Mouse (Mus musculus) embryonic facial prominence, embryonic 15.5 days (tissue): Measurements from ENCODE around the gene Hps5. TPM values are rescaled to one million over a fixed set of nuclear protein-coding genes. Genes with fewer than 3 reads are reported as not detected.
"Not testable (repeated sequence)": the region's sequence is repeated elsewhere in the genome, so short reads cannot be mapped to it uniquely, and the experiment has no call there.

ENCODE experiments used
- ATAC-seq: fragments of 200-750 bp; cut with Nextera tagmentation; 2 replicates; pipeline ENCODE4 v1.8.0; 2017; ENCODE audit warnings: low read depth, moderate TSS enrichment; ENCODE audit not compliant: insufficient number of reproducible peaks, low FRiP score, low TSS enrichment
- H3K27ac ChIP-seq: fragments of 300-500 bp; sonication (generic); replicated peaks from 2 replicates; pipeline ENCODE4 v1.5.1; 2015; ENCODE audit warnings: mild to moderate bottlenecking, inconsistent platforms
- H3K27me3 ChIP-seq: fragments of 300-500 bp; sonication (generic); 2 replicates; pipeline ENCODE4 v1.6.1; 2015; ENCODE audit warnings: inconsistent platforms
- H3K36me3 ChIP-seq: fragments of 300-500 bp; sonication (generic); 2 replicates; pipeline ENCODE4 v1.6.1; 2015; ENCODE audit warnings: mild to moderate bottlenecking, inconsistent platforms
- H3K4me1 ChIP-seq: fragments of 300-500 bp; sonication (generic); 2 replicates; pipeline ENCODE4 v1.6.1; 2015; ENCODE audit warnings: inconsistent platforms
- H3K4me2 ChIP-seq: fragments of 300-500 bp; sonication (generic); replicated peaks from 2 replicates; pipeline ENCODE4 v1.6.1; 2015; ENCODE audit warnings: mild to moderate bottlenecking, inconsistent platforms
- H3K4me3 ChIP-seq: fragments of 300-500 bp; sonication (generic); replicated peaks from 2 replicates; pipeline ENCODE4 v1.5.1; 2015; ENCODE audit warnings: mild to moderate bottlenecking, inconsistent platforms
- H3K9ac ChIP-seq: fragments of 300-500 bp; sonication (generic); 2 replicates; pipeline ENCODE4 v1.6.1; 2015; ENCODE audit warnings: inconsistent platforms
- H3K9me3 ChIP-seq: fragments of 300-500 bp; sonication (generic); replicated peaks from 2 replicates; pipeline ENCODE4 v1.6.1; 2016; ENCODE audit warnings: inconsistent platforms
- WGBS: fragments of 180-500 bp; shearing (Covaris S2); methylation state at CpG from one replicate; pipeline ENCODE4 v1.1.7; 2015; 5-methylcytosine and 5-hydroxymethylcytosine counted together
- polyA plus RNA-seq: library from polyadenylated mRNA; unstranded; fragments of >200 nt; fragmentation: Nextera tagmentation; extraction: Ambion mirVana; gene quantifications from 2 replicates; pipeline ENCODE4 v1.2.1, GENCODE M21; 2015

The Hps5 gene
- polyA plus RNA-seq, 1 experiment from 2014 or later: 23.4 TPM

DNA sequence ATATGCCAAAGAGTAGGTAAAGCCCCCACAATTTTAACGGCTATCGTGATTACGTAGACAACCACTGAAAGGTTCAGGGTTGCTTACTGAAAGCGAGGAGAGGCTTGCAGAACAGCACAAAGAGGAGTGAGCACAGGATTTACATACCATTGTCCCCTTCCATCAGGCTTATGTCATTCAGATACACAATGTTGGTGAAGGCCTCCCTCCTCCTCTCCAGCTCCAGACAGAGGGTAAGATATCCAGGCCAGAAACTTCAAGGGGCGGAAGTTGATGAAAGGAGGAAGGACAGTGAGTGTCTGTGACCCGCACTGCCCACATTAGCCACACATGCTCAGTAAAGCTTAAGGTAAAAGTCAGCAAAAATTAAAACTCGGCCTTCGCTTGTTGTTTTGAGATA is 31.2 kb downstream of the Hps5 start:
- Histone ChIP-seq H3K27me3 (no peaks in the 10 kb centered on the region), H3K4me2 (no peak overlapping the region), H3K4me1 (no peaks in the 10 kb centered on the region), H3K4me3 (no peak overlapping the region), H3K9me3 (no peaks in the 10 kb centered on the region), H3K27ac (no peak overlapping the region), H3K9ac (no peak overlapping the region), H3K36me3 (peaks cover 79% of the 10 kb centered on the region)
- ATAC-seq: no peak
- 91% methylated on average over 8 of the region's 8 CpGs for WGBS

DNA sequence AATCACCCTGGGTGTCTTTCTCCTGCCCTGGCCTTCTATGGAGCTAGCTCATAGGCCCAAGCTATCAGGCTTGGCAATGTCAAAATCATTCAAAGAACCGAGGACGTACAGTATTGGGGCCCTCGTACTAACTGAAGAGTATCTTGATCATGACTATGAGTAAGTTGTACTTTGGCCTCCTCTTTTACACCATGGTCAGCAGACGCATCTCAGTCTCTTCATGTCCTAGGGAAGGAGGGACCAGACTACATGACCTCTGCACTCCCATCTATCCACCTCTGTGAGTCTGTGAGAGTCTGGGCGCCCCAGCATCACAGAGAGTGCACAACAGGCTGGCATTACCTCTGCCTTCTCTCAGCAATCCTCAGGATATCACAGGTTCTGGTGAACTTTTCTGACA is 33.3 kb downstream of the Hps5 start:
- Histone ChIP-seq H3K9ac (no peak overlapping the region), H3K9me3 (no peaks in the 10 kb centered on the region), H3K4me1 (no peaks in the 10 kb centered on the region), H3K4me3 (no peak overlapping the region), H3K27ac (no peak overlapping the region), H3K36me3 (peaks cover 71% of the 10 kb centered on the region), H3K4me2 (no peak overlapping the region), H3K27me3 (no peaks in the 10 kb centered on the region)
- ATAC-seq: no peak
- 91% methylated on average over 5 of the region's 5 CpGs for WGBS

DNA sequence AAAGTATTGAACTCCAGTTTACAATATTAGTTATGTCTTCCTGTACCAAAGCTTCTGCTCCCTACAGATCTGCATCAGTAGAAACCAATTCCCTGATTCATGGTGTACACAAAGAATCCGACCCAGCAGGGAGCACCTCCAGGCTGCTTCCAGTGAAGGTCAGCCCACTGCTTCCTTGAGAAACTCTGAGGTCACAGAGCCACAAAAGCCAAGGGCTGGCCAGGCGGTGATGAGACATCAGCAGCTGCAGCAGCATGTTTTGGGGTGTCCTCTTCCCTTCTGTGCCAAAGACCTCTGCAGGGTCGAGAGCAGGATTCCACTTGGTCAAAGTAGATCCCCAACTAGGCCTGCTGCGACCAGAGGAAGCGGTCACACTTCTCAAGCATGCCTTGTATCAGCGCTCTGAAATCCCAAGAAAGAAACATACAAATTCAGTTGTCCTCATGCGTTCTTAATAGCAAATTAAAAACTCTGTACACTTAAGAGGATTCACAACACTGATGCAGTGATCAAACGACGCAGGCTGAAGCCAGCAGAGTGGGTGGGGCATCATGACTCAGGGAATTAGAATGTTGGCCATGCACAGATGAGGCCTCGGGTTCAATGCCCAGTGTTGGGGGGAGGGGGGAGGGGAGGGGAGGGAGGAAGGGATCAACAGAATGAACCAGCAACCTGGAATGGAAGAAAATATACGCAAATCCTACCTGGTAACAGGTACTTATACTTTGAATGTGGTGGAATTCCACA is 34.6 kb downstream of the Hps5 start:
- ATAC-seq: no peak
- H3K36me3 ChIP-seq: peaks cover 63% of the 10 kb centered on the region
- no peak overlapping the region for H3K9ac ChIP-seq
- H3K27me3 ChIP-seq: no peaks in the 10 kb centered on the region
- WGBS: 69% methylated on average over 11 of the region's 11 CpGs
- H3K4me1 ChIP-seq: no peaks in the 10 kb centered on the region
- H3K4me2 ChIP-seq: no peak overlapping the region
- H3K4me3 ChIP-seq: no peak overlapping the region
- no peak overlapping the region for H3K27ac ChIP-seq
- no peaks in the 10 kb centered on the region for H3K9me3 ChIP-seq

DNA sequence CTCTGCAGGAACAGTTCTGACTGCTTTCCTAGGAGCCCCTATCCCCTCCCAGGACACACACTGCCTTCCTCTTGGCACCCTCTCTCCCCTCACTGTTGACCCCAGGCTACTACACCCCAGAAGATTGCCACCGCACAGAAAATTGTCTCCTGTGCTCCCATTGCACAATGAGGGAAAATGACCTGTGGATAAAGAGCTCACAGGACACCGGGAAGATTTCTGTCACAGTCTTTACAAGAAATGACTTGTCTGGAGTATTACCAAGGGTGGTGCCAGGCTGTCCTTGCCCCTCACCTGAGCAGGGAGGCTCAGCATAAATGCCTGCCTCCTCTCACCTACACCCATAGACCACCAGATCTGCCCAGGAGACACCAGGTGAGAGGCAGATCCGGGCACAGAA is 44.4 kb downstream of the Hps5 start, which contains the start of gene Saa2:
Gene Saa2 (plus strand): TSS at position 301 of the 400 bp plus-strand sequence.
- no peaks in the 10 kb centered on the region for H3K36me3 ChIP-seq
- no peaks in the 10 kb centered on the region; the same call in 1 of the 2 replicates for H3K4me1 ChIP-seq
- H3K27ac ChIP-seq: no peak within 1 kb of the TSS
- 62% methylated on average over 3 of the region's 3 CpGs for WGBS
- H3K4me3 ChIP-seq: no peak within 1 kb of the TSS
- no peak within 1 kb of the TSS for H3K4me2 ChIP-seq
- ATAC-seq: no peak
- no peaks in the 10 kb centered on the region for H3K27me3 ChIP-seq
- H3K9me3 ChIP-seq: no peaks in the 10 kb centered on the region
- no peak within 1 kb of the TSS for H3K9ac ChIP-seq

DNA sequence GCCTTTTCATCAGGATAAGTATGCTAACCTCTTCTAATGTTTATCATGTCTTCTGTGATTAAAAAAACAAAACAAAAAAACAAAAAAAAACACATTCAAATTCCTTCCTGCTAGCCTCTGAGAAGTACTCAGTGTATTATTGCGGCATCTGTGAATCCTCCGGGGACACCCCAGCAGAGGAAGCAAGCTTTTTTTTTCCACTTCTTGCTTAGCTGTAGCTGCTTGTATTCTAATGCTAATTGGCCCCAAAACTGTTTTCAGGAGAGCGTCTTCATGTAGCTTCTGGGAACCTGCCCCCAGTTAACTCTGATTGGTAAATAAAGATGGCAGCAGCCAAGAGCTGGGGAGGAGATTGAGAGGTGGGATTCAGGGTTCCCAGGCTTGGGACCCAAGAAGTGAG is 47.4 kb downstream of the Hps5 start:
- no peaks in the 10 kb centered on the region for H3K36me3 ChIP-seq
- H3K4me1 ChIP-seq: no peaks in the 10 kb centered on the region; the same call in 1 of the 2 replicates
- H3K9ac ChIP-seq: no peak overlapping the region
- H3K4me2 ChIP-seq: no peak overlapping the region
- 37% methylated on average over 3 of the region's 3 CpGs for WGBS
- no peak for ATAC-seq
- H3K9me3 ChIP-seq: no peaks in the 10 kb centered on the region
- no peaks in the 10 kb centered on the region for H3K27me3 ChIP-seq
- no peak overlapping the region for H3K27ac ChIP-seq
- no peak overlapping the region for H3K4me3 ChIP-seq

GRCm38 (mm10) chr7:46746381-46746780 is 49.5 kb downstream of the Hps5 start:
- no peak overlapping the region for H3K9ac ChIP-seq
- H3K4me3 ChIP-seq: no peak overlapping the region
- no peaks in the 10 kb centered on the region for H3K4me1 ChIP-seq
- H3K27ac ChIP-seq: no peak overlapping the region
- H3K36me3 ChIP-seq: no peaks in the 10 kb centered on the region
- no peaks in the 10 kb centered on the region for H3K9me3 ChIP-seq
- no peak overlapping the region for H3K4me2 ChIP-seq
- no peaks in the 10 kb centered on the region for H3K27me3 ChIP-seq
- ATAC-seq: no peak
- WGBS: 71% methylated on average over 7 of the region's 7 CpGs

DNA sequence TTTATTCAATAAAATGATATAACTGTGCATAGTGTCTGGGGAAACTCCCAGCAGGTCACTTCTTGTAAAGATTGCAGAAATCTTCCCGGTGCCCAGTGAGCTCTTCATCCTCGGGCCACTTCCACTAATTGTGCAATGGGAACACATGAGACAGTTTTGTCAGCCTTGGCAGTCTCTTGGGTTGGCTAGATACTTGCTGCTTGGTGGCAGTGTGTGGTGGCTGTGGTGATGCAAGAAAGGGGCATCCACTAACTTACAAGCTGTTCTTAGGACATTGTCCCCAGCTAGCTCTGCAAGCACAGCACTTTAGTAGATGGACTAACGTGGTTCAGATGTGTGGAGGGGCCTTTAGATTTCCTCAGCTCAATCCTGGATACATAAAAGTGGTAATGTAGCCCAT is 50.0 kb downstream of the Hps5 start:
- Histone ChIP-seq H3K4me3 (no peak overlapping the region), H3K4me2 (no peak overlapping the region), H3K27ac (no peak overlapping the region), H3K4me1 (no peaks in the 10 kb centered on the region), H3K27me3 (no peaks in the 10 kb centered on the region), H3K9me3 (no peaks in the 10 kb centered on the region), H3K36me3 (no peaks in the 10 kb centered on the region), H3K9ac (no peak overlapping the region)
- WGBS: 67% methylated on average over 3 of the region's 3 CpGs
- ATAC-seq: no peak

- 71% methylated on average over 3 of the region's 3 CpGs for WGBS
Observed at GRCm38 (mm10) chr7:46742880-46743279, 53.0 kb downstream of the Hps5 start, which contains the start of gene Saa1. Gene Saa1 (minus strand): TSS chr7:46742980.

GRCm38 (mm10) chr7:46740041-46740440 is 55.8 kb downstream of the Hps5 start:
- H3K27me3 ChIP-seq, H3K4me3 ChIP-seq, H3K36me3 ChIP-seq, H3K4me1 ChIP-seq, ATAC-seq, H3K9me3 ChIP-seq, H3K9ac ChIP-seq, H3K27ac ChIP-seq, H3K4me2 ChIP-seq: not testable (repeated sequence)
- 77% methylated on average over 5 of the region's 5 CpGs for WGBS

More at GRCm38 (mm10) chr7:46742880-46743279, 53.0 kb downstream of the Hps5 start, which contains the start of gene Saa1:
- not testable (repeated sequence) for H3K27ac ChIP-seq, H3K4me1 ChIP-seq, H3K4me3 ChIP-seq, H3K9ac ChIP-seq, H3K27me3 ChIP-seq, H3K4me2 ChIP-seq, H3K9me3 ChIP-seq, ATAC-seq, H3K36me3 ChIP-seq

DNA sequence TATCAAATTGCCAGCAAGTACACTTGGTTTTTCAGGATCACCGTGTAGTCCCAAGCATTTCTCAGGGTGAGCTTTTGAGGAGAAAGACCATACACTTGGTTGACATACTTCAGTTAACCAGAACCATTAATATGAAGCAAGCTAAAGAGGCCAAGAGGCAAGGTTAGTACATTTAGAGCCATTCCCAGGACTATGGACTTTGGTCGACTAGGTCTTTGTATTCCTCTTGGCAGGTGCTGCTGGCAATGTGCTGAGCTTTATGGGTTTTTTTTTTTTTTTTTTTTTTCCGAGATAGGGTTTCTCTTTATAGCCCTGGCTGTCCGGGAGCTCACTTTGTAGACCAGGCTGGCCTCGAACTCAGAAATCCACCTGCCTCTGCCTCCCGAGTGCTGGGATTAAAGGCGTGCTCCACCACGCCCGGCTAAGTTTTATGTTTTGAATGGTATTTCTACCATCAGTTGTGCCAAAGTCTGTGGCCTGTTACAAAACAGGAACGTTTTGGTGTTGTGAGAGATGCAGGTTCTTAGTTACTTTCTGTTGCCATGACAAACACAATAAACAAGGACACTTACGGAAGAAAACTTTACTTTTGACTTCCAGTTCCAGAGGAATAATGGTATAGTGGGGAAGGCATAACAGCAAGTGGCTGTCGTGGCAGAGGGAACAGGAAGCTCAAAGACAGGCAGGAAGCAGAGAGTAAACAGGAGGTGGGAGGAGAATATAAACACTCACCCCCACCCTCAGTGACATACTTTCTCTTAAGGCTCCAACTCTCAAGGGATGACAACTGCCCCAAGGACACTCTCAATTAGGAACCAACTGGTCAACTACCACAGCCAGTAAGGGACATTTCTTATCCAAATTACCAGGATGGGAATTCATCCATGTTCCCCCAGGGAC is 57.1 kb downstream of the Hps5 start:
- 75% methylated on average over 12 of the region's 12 CpGs for WGBS

GRCm38 (mm10) chr7:46734983-46735382 is 60.9 kb downstream of the Hps5 start:
- no peaks in the 10 kb centered on the region for H3K36me3 ChIP-seq
- H3K9ac ChIP-seq: no peak overlapping the region
- no peak for ATAC-seq
- no peak overlapping the region for H3K27ac ChIP-seq
- H3K4me2 ChIP-seq: no peak overlapping the region
- 75% methylated on average over 2 of the region's 2 CpGs for WGBS
- H3K4me1 ChIP-seq: no peaks in the 10 kb centered on the region
- H3K4me3 ChIP-seq: no peak overlapping the region
- H3K27me3 ChIP-seq: no peaks in the 10 kb centered on the region
- H3K9me3 ChIP-seq: no peaks in the 10 kb centered on the region

More for the DNA sequence above, 57.1 kb downstream of the Hps5 start:
- ATAC-seq: no peak
- Histone ChIP-seq H3K4me1 (no peaks in the 10 kb centered on the region), H3K27ac (no peak overlapping the region), H3K27me3 (no peaks in the 10 kb centered on the region), H3K9ac (no peak overlapping the region), H3K9me3 (no peaks in the 10 kb centered on the region), H3K4me3 (no peak overlapping the region), H3K36me3 (no peaks in the 10 kb centered on the region), H3K4me2 (no peak overlapping the region)
